Mouse (Mus musculus) gastrocnemius, postnatal 4 days (tissue): ENCODE measurements around the gene Slc25a31. TPM values are rescaled to one million over a fixed set of nuclear protein-coding genes. Genes with fewer than 3 reads are reported as not detected.

ENCODE experiments used
- DNase-seq, 2 experiments: peaks; one replicate each; pipeline ENCODE4 v3.0.0; 2021 to 2022; ENCODE audit warnings: low spot score in 2 of 2, mixed read lengths in 2 of 2
- long read RNA-seq, 2 experiments: library from polyadenylated mRNA; stranded (forward); transcript quantifications; one replicate each; pipeline ENCODE4 v2.0.0; 2021
- total RNA-seq, 2 experiments: library from RNA; stranded (reverse); gene quantifications; 2 replicates each; pipeline ENCODE4 v1.2.3; 2021

Slc25a31 gene
- total RNA-seq = not detected
- long read RNA-seq, experiment 1 = 0 reads
- long read RNA-seq, experiment 2 = 0 reads

GRCm38 (mm10) chr3:40708655-40709054 is at the start of gene Slc25a31:
Slc25a31 (plus strand) TSS chr3:40708855.
- DNase-seq = no peak

GRCm38 (mm10) chr3:40660231-40660630 is 48.4 kb upstream of the Slc25a31 start:
- no peak for DNase-seq

GRCm38 (mm10) chr3:40666109-40666508 is 42.5 kb upstream of the Slc25a31 start:
- no peak for DNase-seq

GRCm38 (mm10) chr3:40666861-40667719 is 41.6 kb upstream of the Slc25a31 start:
- no peak for DNase-seq

GRCm38 (mm10) chr3:40668889-40669288 is 39.8 kb upstream of the Slc25a31 start:
- no peak for DNase-seq

- no peak for DNase-seq
Observed at GRCm38 (mm10) chr3:40669395-40669794, 39.3 kb upstream of the Slc25a31 start.

GRCm38 (mm10) chr3:40673515-40673914 is 35.1 kb upstream of the Slc25a31 start:
- no peak for DNase-seq

- DNase-seq = no peak
Observed at GRCm38 (mm10) chr3:40674873-40675405, 33.7 kb upstream of the Slc25a31 start.

- no peak for DNase-seq
Observed at GRCm38 (mm10) chr3:40678856-40679255, 29.8 kb upstream of the Slc25a31 start.

GRCm38 (mm10) chr3:40682404-40682803 is 26.3 kb upstream of the Slc25a31 start:
- peak in 1 of 2 experiments; percentile 37 for DNase-seq

GRCm38 (mm10) chr3:40683171-40683570 is 25.5 kb upstream of the Slc25a31 start:
- DNase-seq = no peak

- DNase-seq = peak in 1 of 2 experiments; percentile 50
Observed at GRCm38 (mm10) chr3:40685855-40686515, 22.7 kb upstream of the Slc25a31 start.

GRCm38 (mm10) chr3:40686836-40687235 is 21.8 kb upstream of the Slc25a31 start:
- DNase-seq = no peak

- DNase-seq = no peak
Observed at GRCm38 (mm10) chr3:40687588-40687987, 21.1 kb upstream of the Slc25a31 start.

- no peak for DNase-seq
Observed at GRCm38 (mm10) chr3:40691566-40691965, 17.1 kb upstream of the Slc25a31 start.

GRCm38 (mm10) chr3:40693435-40693834 is 15.2 kb upstream of the Slc25a31 start:
- DNase-seq = no peak

GRCm38 (mm10) chr3:40693960-40694359 is 14.7 kb upstream of the Slc25a31 start:
- DNase-seq = no peak

GRCm38 (mm10) chr3:40694438-40694837 is 14.2 kb upstream of the Slc25a31 start:
- peak in 1 of 2 experiments; percentile 34 for DNase-seq

GRCm38 (mm10) chr3:40695162-40695561 is 13.5 kb upstream of the Slc25a31 start:
- no peak for DNase-seq

GRCm38 (mm10) chr3:40698834-40699233 is 9.8 kb upstream of the Slc25a31 start:
- DNase-seq = no peak

GRCm38 (mm10) chr3:40704816-40705430 is 3.7 kb upstream of the Slc25a31 start:
- no peak for DNase-seq

- no peak for DNase-seq
Observed at GRCm38 (mm10) chr3:40716056-40716455, 7.4 kb downstream of the Slc25a31 start.
